Mouse (Mus musculus) E14TG2a.4 (cell line): ENCODE results near the gene Sema4c.
A peak's percentile ranks its signal among the peaks of the same experiment; 100 is the strongest.

Experiments
- H3K27me3 ChIP-seq: 2 replicates; pipeline ENCODE4 v1.6.1; 2014; ENCODE audit warnings: low read length, control low read depth; ENCODE audit not compliant: insufficient read depth
- H3K36me3 ChIP-seq: 2 replicates; pipeline ENCODE4 v1.6.1; 2014; ENCODE audit warnings: low read length, control low read depth; ENCODE audit not compliant: insufficient read depth
- H3K4me1 ChIP-seq: replicated peaks from 2 replicates; pipeline ENCODE4 v1.6.1; 2014; ENCODE audit warnings: low read depth, low read length, control low read depth
- H3K4me3 ChIP-seq: replicated peaks from 2 replicates; pipeline ENCODE4 v1.5.1; 2014; ENCODE audit warnings: mild to moderate bottlenecking, low read length
- H3K9me3 ChIP-seq: 2 replicates; pipeline ENCODE4 v1.6.1; 2014; ENCODE audit warnings: low read length, control low read depth
- CTCF ChIP-seq: conservative IDR thresholded peaks from 2 replicates; pipeline ENCODE4 v1.5.1; 2014; ENCODE audit warnings: low read length
- NANOG ChIP-seq: IDR thresholded peaks from 2 replicates; pipeline ENCODE4 v1.6.1; 2014; ENCODE audit warnings: borderline replicate concordance, low read length, mixed read lengths
- POU5F1 ChIP-seq: IDR thresholded peaks from 2 replicates; pipeline ENCODE4 v1.6.1; 2014; ENCODE audit warnings: low read length, borderline replicate concordance

Gene Sema4c

GRCm38 (mm10) chr1:36581260-36581659 is 23.1 kb upstream of the Sema4c start:
- Histone ChIP-seq H3K27me3 (peaks cover 25% of the 10 kb centered on the region), H3K4me1 (peaks cover 66% of the 10 kb centered on the region), H3K4me3 (no peak overlapping the region; the same call in 1 of the 2 replicates), H3K36me3 (no peaks in the 10 kb centered on the region), H3K9me3 (no peaks in the 10 kb centered on the region)
- TF ChIP-seq POU5F1, result no peak
- no peak for TF ChIP-seq CTCF
- TF ChIP-seq NANOG, result no peak

- peaks cover 25% of the 10 kb centered on the region for H3K27me3 ChIP-seq
- peaks cover 73% of the 10 kb centered on the region for H3K4me1 ChIP-seq
- no peaks in the 10 kb centered on the region for H3K36me3 ChIP-seq
- TF ChIP-seq NANOG (no peak), CTCF (no peak), POU5F1 (no peak)
- peak overlapping the region; percentile 70 for H3K4me3 ChIP-seq
- no peaks in the 10 kb centered on the region for H3K9me3 ChIP-seq
Measured at GRCm38 (mm10) chr1:36580384-36581207, 22.4 kb upstream of the Sema4c start.

DNA sequence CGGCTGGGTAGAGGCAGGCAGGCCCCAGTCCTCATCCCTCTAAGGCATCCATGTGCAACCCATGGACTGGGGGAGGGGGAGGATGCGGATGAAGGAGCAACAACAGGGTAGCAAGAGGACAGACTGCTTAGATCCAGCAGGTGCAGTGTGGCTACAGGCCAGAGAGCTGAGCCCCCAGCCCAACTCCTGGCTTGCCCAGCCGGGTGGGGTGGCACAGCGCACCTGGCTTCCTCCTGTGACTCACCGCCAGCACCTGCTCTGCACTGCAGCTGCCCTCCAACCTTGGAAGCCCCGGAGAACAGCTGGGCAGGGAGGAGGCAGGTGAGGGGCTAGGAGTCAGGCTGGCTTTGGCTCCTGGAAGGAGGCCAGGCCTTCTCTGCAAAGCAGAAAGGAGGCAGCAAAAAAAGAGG is 21.8 kb upstream of the Sema4c start:
- TF ChIP-seq NANOG, result no peak
- TF ChIP-seq POU5F1, result no peak
- no peak for TF ChIP-seq CTCF
- H3K27me3 ChIP-seq, result peaks cover 25% of the 10 kb centered on the region
- peak overlapping the region; percentile 70 for H3K4me3 ChIP-seq
- no peaks in the 10 kb centered on the region for H3K36me3 ChIP-seq
- H3K4me1 ChIP-seq, result peaks cover 78% of the 10 kb centered on the region
- H3K9me3 ChIP-seq, result no peaks in the 10 kb centered on the region

DNA sequence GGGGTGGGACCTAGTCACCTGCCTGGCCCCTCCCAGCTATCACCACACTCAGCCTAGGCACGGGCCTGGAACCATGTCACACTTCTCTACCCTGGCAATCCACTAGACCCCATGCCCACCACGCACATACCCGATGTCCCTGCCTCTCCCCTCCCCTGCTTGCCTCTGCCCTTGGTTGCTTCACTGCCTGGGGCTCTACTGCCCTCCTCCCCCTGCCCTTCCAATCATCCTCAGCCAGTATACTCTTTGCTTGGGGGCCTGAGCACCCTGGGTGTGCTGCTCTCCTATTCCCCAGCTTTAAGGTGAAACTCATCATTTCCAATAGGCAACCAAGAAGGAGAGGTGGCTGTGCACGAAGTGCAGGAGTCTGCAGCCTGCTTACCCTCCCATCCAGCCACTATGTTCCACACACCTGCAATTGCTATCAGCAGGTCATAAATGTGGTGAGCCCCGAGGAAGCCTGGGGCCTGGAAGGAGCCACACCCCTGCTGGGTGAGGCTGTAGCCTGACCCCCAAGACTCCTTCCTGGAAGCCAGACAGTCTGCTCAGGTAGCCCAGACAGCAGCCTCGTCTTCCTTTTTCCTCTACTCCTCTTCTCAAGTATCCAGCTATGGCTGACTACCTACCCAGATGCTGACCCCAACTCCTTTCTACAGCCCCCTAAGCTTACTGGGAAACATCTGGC is 19.0 kb upstream of the Sema4c start:
- TF ChIP-seq NANOG (no peak), POU5F1 (no peak), CTCF (no peak)
- no peaks in the 10 kb centered on the region for H3K36me3 ChIP-seq
- peaks cover 86% of the 10 kb centered on the region for H3K4me1 ChIP-seq
- H3K4me3 ChIP-seq, result 0 out of 2 replicates have a peak overlapping the region, but pooled peaks have one; percentile 11
- no peaks in the 10 kb centered on the region for H3K9me3 ChIP-seq
- H3K27me3 ChIP-seq, result peaks cover 12% of the 10 kb centered on the region

GRCm38 (mm10) chr1:36575347-36575746 is 17.2 kb upstream of the Sema4c start:
- Histone ChIP-seq H3K4me1 (peaks cover 91% of the 10 kb centered on the region), H3K9me3 (no peaks in the 10 kb centered on the region), H3K4me3 (no peak overlapping the region), H3K36me3 (no peaks in the 10 kb centered on the region), H3K27me3 (peaks cover 12% of the 10 kb centered on the region)
- TF ChIP-seq NANOG, result no peak
- TF ChIP-seq CTCF, result no peak

- Histone ChIP-seq H3K27me3 (peaks cover 16% of the 10 kb centered on the region), H3K4me1 (peaks cover 91% of the 10 kb centered on the region), H3K9me3 (no peaks in the 10 kb centered on the region)
Measured at GRCm38 (mm10) chr1:36574196-36574955, 16.2 kb upstream of the Sema4c start.

GRCm38 (mm10) chr1:36573524-36573923 is 15.4 kb upstream of the Sema4c start:
- Histone ChIP-seq H3K27me3 (peaks cover 16% of the 10 kb centered on the region), H3K36me3 (no peaks in the 10 kb centered on the region), H3K9me3 (no peaks in the 10 kb centered on the region), H3K4me3 (no peak overlapping the region), H3K4me1 (peaks cover 92% of the 10 kb centered on the region)
- TF ChIP-seq POU5F1, result no peak
- no peak for TF ChIP-seq CTCF
- TF ChIP-seq NANOG, result no peak

More at GRCm38 (mm10) chr1:36574196-36574955, 16.2 kb upstream of the Sema4c start:
- H3K4me3 ChIP-seq, result no peak overlapping the region
- H3K36me3 ChIP-seq, result no peaks in the 10 kb centered on the region
- TF ChIP-seq CTCF (no peak), NANOG (no peak), POU5F1 (no peak)

GRCm38 (mm10) chr1:36572709-36573108 is 14.6 kb upstream of the Sema4c start:
- Histone ChIP-seq H3K36me3 (no peaks in the 10 kb centered on the region), H3K4me1 (peaks cover 92% of the 10 kb centered on the region), H3K27me3 (peaks cover 10% of the 10 kb centered on the region; the same call in 1 of the 2 replicates), H3K4me3 (no peak overlapping the region), H3K9me3 (no peaks in the 10 kb centered on the region)
- TF ChIP-seq NANOG, result no peak
- TF ChIP-seq CTCF, result no peak
- TF ChIP-seq POU5F1, result no peak
